Mouse (Mus musculus): ENCODE results near the gene Ggnbp2. TPM values are rescaled to one million over a fixed set of nuclear protein-coding genes. Genes with fewer than 3 reads are reported as not detected.

Gene Ggnbp2
- polyA plus RNA-seq, 1 experiment: 10.5 TPM

- Histone ChIP-seq H3K27me3 (ENCODE audit: control insufficient read depth) (no peaks in the 10 kb centered on the region), H3K36me3 (ENCODE audit: control insufficient read depth) (peaks cover 100% of the 10 kb centered on the region), H3K9me3 (ENCODE audit: control insufficient read depth, low read length) (no peaks in the 10 kb centered on the region), H3K4me3 (replicated peaks) (peak within 1 kb of the TSS; percentile 86), H3K4me1 (ENCODE audit: control insufficient read depth) (peaks cover 58% of the 10 kb centered on the region)
- TF ChIP-seq TAL1 (IDR thresholded peaks at IDR 0.05; ENCODE audit: low read length): no peak
- no peak for TF ChIP-seq GATA1 (IDR thresholded peaks at IDR 0.05; ENCODE audit: low read length)
Observed at GRCm38 (mm10) chr11:84828516-84829399, 41.9 kb downstream of the Ggnbp2 start, which contains the start of gene Dhrs11. TSS of gene Dhrs11 (minus strand) at chr11:84828994.

- H3K36me3 ChIP-seq (ENCODE audit: control insufficient read depth): peaks cover 100% of the 10 kb centered on the region
- H3K9me3 ChIP-seq (ENCODE audit: control insufficient read depth, low read length): no peaks in the 10 kb centered on the region
- H3K4me1 ChIP-seq (ENCODE audit: control insufficient read depth): peaks cover 66% of the 10 kb centered on the region
- H3K4me3 ChIP-seq (replicated peaks): peak overlapping the region; percentile 86
- TF ChIP-seq GATA1 (IDR thresholded peaks at IDR 0.05; ENCODE audit: low read length) (no peak), TAL1 (IDR thresholded peaks at IDR 0.05; ENCODE audit: low read length) (no peak)
- H3K27me3 ChIP-seq (ENCODE audit: control insufficient read depth): no peaks in the 10 kb centered on the region
Observed at GRCm38 (mm10) chr11:84827901-84828503, 42.6 kb downstream of the Ggnbp2 start.

- H3K4me1 ChIP-seq (ENCODE audit: control insufficient read depth): peaks cover 71% of the 10 kb centered on the region
Observed at GRCm38 (mm10) chr11:84827492-84827891, 43.1 kb downstream of the Ggnbp2 start.

DNA sequence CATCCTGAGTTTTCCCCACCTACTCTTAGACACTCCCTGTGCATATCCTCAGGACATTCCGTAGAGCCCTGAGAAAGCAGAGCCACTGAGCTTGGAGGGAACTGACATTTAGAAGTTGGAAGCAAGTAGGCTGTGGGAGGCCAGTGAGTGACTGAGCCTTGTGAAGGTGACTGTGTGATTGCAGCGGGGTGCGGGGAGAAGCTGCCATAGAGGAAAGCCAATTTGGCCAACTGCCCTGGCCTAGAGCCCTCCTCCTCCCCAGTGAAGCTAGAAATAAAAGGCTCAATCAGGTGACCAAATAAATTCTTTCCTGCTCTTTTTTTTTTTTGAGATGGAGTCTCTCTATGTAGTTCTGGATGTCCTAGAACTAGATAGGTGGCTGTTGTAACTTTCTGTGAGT lies 44.4 kb downstream of the Ggnbp2 start:
- H3K36me3 ChIP-seq (ENCODE audit: control insufficient read depth): peaks cover 100% of the 10 kb centered on the region
- H3K4me3 ChIP-seq (replicated peaks): peak overlapping the region; percentile 86
- H3K9me3 ChIP-seq (ENCODE audit: control insufficient read depth, low read length): no peaks in the 10 kb centered on the region
- H3K27me3 ChIP-seq (ENCODE audit: control insufficient read depth): no peaks in the 10 kb centered on the region
- H3K4me1 ChIP-seq (ENCODE audit: control insufficient read depth): peaks cover 82% of the 10 kb centered on the region
- TF ChIP-seq TAL1 (IDR thresholded peaks at IDR 0.05; ENCODE audit: low read length): no peak
- no peak for TF ChIP-seq GATA1 (IDR thresholded peaks at IDR 0.05; ENCODE audit: low read length)

More at GRCm38 (mm10) chr11:84827492-84827891, 43.1 kb downstream of the Ggnbp2 start:
- peak overlapping the region; percentile 86 for H3K4me3 ChIP-seq (replicated peaks)
- peaks cover 100% of the 10 kb centered on the region for H3K36me3 ChIP-seq (ENCODE audit: control insufficient read depth)
- TF ChIP-seq TAL1 (IDR thresholded peaks at IDR 0.05; ENCODE audit: low read length) (no peak), GATA1 (IDR thresholded peaks at IDR 0.05; ENCODE audit: low read length) (no peak)
- no peaks in the 10 kb centered on the region for H3K9me3 ChIP-seq (ENCODE audit: control insufficient read depth, low read length)
- no peaks in the 10 kb centered on the region for H3K27me3 ChIP-seq (ENCODE audit: control insufficient read depth)

GRCm38 (mm10) chr11:84825261-84825807 lies 45.3 kb downstream of the Ggnbp2 start:
- H3K27me3 ChIP-seq (ENCODE audit: control insufficient read depth): no peaks in the 10 kb centered on the region
- TF ChIP-seq TAL1 (IDR thresholded peaks at IDR 0.05; ENCODE audit: low read length) (no peak), GATA1 (IDR thresholded peaks at IDR 0.05; ENCODE audit: low read length) (no peak)
- H3K36me3 ChIP-seq (ENCODE audit: control insufficient read depth): peaks cover 100% of the 10 kb centered on the region
- peaks cover 84% of the 10 kb centered on the region for H3K4me1 ChIP-seq (ENCODE audit: control insufficient read depth)
- H3K4me3 ChIP-seq (replicated peaks): peak overlapping the region; percentile 86
- H3K9me3 ChIP-seq (ENCODE audit: control insufficient read depth, low read length): no peaks in the 10 kb centered on the region

DNA sequence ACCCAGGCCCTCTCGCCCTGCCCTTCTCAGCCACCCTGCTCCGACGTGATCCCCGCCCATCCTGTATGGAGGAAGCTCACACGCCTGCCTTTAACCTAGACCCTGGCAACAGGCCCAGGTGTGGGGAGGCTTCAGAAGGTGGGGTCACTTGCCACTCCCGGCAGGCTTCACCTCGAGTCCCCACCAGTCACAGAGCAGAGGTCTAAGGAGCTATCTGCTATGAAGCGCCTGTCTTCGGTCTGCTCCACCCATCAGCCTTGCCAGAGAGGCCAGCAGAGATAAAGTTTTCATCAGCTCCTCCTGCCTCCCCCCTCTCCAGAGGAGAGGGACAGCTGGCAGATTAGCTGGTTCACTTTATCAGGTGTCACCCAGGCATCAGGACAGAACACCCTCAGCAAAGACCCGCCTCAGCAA lies 47.1 kb downstream of the Ggnbp2 start:
- H3K4me3 ChIP-seq (replicated peaks): peak overlapping the region; percentile 86
- peaks cover 100% of the 10 kb centered on the region for H3K36me3 ChIP-seq (ENCODE audit: control insufficient read depth)
- H3K27me3 ChIP-seq (ENCODE audit: control insufficient read depth): no peaks in the 10 kb centered on the region
- TF ChIP-seq TAL1 (IDR thresholded peaks at IDR 0.05; ENCODE audit: low read length): peak; percentile 96
- peak; percentile 99 for TF ChIP-seq GATA1 (IDR thresholded peaks at IDR 0.05; ENCODE audit: low read length)
- H3K4me1 ChIP-seq (ENCODE audit: control insufficient read depth): peaks cover 88% of the 10 kb centered on the region
- H3K9me3 ChIP-seq (ENCODE audit: control insufficient read depth, low read length): no peaks in the 10 kb centered on the region

- H3K4me3 ChIP-seq (replicated peaks): peak overlapping the region; percentile 86
- H3K36me3 ChIP-seq (ENCODE audit: control insufficient read depth): peaks cover 100% of the 10 kb centered on the region
- H3K9me3 ChIP-seq (ENCODE audit: control insufficient read depth, low read length): peaks cover 2% of the 10 kb centered on the region
- H3K27me3 ChIP-seq (ENCODE audit: control insufficient read depth): no peaks in the 10 kb centered on the region
- TF ChIP-seq GATA1 (IDR thresholded peaks at IDR 0.05; ENCODE audit: low read length): no peak
- TF ChIP-seq TAL1 (IDR thresholded peaks at IDR 0.05; ENCODE audit: low read length): peak; percentile 58; the same call in 2 of the 3 replicates
- peaks cover 95% of the 10 kb centered on the region for H3K4me1 ChIP-seq (ENCODE audit: control insufficient read depth)
Observed at GRCm38 (mm10) chr11:84822487-84822886, 48.1 kb downstream of the Ggnbp2 start.

DNA sequence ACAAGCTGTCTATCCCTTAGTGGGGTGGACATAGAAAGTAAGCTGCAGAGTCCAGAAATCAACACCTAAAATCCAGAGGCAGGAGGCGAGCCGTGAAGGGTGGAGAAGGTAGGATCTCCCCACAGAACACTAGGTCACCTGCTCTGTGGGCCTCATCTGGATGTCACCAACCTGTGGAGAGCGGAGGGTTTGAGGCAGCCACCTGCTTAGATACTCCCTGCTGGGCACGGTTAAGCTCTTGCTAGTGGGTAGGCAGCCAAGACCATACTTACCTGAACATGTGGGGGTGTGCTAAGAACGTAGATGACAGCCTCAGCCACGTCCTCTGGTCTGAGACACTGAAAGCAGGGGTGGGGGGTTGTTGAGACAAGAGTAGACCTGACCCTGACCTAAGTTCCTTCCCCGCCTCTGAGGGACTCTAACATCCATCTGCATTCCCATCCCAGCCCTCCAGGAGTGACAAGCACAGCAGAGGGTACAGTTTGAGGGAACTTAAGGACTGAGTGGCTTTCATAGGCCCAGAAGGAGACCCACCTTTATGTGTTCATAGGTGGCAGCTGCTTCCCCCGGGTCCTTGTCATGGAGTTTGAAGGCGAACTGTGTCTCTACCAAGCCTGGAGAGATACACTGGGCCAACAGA lies 49.4 kb downstream of the Ggnbp2 start:
- Histone ChIP-seq H3K27me3 (ENCODE audit: control insufficient read depth) (no peaks in the 10 kb centered on the region), H3K9me3 (ENCODE audit: control insufficient read depth, low read length) (peaks cover 4% of the 10 kb centered on the region), H3K4me1 (ENCODE audit: control insufficient read depth) (peaks cover 96% of the 10 kb centered on the region), H3K4me3 (replicated peaks) (peak overlapping the region; percentile 86), H3K36me3 (ENCODE audit: control insufficient read depth) (peaks cover 100% of the 10 kb centered on the region)
- TF ChIP-seq TAL1 (IDR thresholded peaks at IDR 0.05; ENCODE audit: low read length) (no peak), GATA1 (IDR thresholded peaks at IDR 0.05; ENCODE audit: low read length) (no peak)
